Mouse (Mus musculus) layer of hippocampus, adult 9-10 months (tissue): ENCODE results near the gene Ankrd12.
A peak's percentile ranks its signal among the peaks of the same experiment; 100 is the strongest.

Source experiments
- DNase-seq: peaks from one replicate; pipeline ENCODE4 v3.0.0; 2022; ENCODE audit warnings: low spot score

The Ankrd12 gene

DNA sequence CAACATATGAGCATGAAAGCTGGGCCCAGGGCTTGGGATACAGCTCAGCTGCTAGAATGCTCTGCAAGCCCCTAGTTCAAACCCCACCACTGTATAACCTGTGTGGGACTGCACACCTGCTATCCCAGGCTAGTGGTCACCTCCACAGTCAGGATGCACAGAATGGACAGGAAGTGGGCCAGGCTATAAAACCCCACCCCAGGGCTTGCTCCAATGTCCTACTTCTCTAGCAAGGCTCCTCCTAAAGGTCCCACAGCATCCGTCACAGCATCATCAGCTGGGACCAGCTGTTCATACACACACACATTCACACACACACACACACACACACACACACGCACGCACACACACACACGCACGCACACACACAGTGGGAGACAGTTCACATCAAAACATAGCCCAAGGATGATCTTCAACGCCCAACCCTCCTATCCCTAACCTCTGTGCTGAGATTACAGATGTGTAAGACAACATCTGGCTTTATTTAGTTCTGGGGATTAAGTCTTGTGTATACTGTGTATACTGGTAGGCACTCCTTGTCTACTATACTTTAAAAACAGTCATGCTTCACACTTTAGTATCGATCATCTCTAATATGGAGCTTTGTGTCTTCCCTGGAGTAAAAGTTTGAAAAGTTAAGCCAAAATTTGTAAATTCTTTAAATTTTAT is 146.6 kb downstream of the Ankrd12 start:
- no peak for DNase-seq

DNA sequence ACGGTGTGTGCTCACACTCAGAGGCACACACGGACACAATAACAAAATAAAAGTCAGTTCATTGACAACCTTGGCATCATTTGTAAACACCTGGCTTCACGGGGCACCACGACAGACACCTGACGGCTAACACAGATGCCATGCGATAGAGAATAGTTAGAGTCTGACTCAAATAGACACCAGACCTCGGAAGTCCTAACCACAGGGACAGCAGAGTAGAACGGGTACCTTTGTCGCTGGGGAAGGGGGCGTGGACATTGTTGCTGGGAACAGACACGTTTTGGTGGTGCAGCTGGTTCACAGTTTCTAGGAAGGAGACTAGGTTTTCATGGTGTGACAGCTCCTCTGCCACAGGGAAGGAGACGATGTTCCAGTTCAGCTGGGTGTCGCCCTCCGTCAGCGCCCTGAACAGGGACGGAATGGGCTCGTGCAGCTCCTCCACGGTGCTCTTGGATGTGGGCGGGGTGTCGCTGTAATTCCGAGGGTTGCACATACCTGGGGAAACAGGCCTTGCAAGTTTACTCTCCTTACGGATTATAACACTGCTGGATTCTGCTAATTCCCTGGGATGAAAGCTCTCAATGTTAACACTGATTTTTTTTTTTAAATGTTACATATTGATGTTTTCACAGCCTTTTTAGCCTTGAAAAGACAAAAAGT is 147.4 kb downstream of the Ankrd12 start:
- DNase-seq: no peak

GRCm38 (mm10) chr17:65927077-65927476 is 149.8 kb downstream of the Ankrd12 start:
- DNase-seq: no peak

DNA sequence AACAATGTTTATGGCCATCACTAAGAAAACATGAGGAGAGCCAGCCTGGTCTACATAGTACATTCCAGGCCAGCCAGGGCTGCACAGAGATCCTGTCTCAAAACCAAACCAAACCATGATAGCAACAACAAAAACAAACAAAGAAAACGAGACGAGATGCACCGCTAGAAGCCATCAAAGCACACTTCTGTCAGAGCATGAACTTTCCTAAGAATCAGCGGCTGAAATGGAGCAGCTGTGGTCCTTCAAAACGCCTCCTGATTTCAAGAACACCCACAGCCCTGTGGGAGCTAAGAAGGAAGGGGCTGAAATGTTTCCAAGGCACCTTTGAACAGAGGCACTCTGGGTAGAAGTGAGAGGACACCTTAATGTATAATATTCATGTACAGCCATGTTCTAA is 152.7 kb downstream of the Ankrd12 start:
- DNase-seq: no peak

GRCm38 (mm10) chr17:65921975-65922374 is 154.9 kb downstream of the Ankrd12 start:
- no peak for DNase-seq

DNA sequence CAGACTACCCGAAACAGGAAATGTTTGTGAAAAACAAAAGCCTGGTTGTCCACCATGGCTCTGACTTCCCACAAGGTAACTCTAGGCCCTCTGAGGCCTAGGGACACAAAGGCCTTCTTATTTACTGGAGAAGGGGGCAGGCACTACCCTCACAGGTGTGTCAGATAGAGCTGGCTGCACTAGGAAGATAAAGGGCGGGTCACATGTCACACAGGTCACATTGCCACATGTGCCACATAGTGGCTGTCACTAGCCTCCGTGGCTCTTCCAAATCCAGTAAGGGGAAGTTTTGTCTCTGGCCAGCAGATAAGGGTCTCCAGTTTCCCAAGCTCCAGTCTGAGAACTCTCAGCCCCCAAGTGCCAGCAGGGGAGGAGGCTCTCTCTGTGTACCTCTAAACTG is 157.7 kb downstream of the Ankrd12 start:
- DNase-seq: no peak

DNA sequence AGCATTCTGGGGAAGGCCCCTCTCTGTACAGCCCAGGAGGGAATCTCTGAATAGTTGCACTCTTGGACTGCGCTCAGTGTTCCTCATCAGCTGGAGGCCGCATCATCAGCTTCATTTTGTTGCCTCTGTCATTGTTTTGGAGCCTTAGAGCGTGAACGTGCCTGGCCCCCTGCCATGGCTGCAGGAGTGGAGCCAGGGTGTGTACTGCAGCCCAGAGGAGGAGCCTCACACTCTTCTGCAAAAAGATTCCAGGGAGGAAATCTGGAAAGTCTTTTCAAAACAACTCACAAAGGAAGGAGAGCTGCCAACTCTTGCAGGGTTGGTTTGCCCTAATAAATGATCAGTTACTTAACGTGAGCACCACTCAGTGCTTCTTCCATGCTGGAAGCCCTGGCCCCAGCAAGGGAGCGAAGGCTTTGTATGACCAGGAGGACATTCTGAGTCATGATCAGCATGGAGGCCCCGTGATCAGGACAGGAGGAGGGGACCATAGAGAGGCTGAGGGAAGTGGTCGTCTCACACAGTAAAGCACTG is 160.7 kb downstream of the Ankrd12 start:
- peak; percentile 52 for DNase-seq
